17 mouse cellular contexts compared by ENCODE assay signal in genomic region chr3:126227575-126227974, GRCm38 (mm10).
"Had no signal": no experiment of that assay in that cellular context is flagged by ENCODE, and none has a peak within 500 bp of the region (broad histone marks: within the 10 kb centered on the region; RNA-seq: fewer than 3 reads in every experiment).

No protein-coding gene starts in this region.

- H3K9ac ChIP-seq: neural tube, embryonic 12.5 days; neural tube, embryonic 13.5 days; neural tube, embryonic 15.5 days; stomach, embryonic 15.5 days had no signal

- DNase-seq: retina, postnatal 1 day; right cerebral cortex, adult 18-20 months; right cerebral cortex, postnatal 14 days; right cerebral cortex, postnatal 25 days; right cerebral cortex, postnatal 4 days; spleen, adult 18-20 months; thymus, adult 18-20 months; thymus, adult 2 months; thymus, postnatal 14 days; thymus, postnatal 25 days; thymus, postnatal 36 days; thymus, postnatal 4 days had no signal

- H3K27ac ChIP-seq: neural tube, embryonic 12.5 days; neural tube, embryonic 13.5 days; neural tube, embryonic 15.5 days; stomach, embryonic 15.5 days; stomach, postnatal 0 days had no signal

- H3K4me2 ChIP-seq: neural tube, embryonic 12.5 days; neural tube, embryonic 13.5 days; neural tube, embryonic 15.5 days; stomach, embryonic 15.5 days had no signal

- H3K4me3 ChIP-seq: neural tube, embryonic 12.5 days; neural tube, embryonic 13.5 days; neural tube, embryonic 15.5 days; stomach, embryonic 15.5 days had no signal

- H3K9me3 ChIP-seq: neural tube, embryonic 12.5 days; neural tube, embryonic 13.5 days; neural tube, embryonic 15.5 days; stomach, embryonic 15.5 days had no signal

- H3K4me1 ChIP-seq: neural tube, embryonic 12.5 days; neural tube, embryonic 13.5 days; neural tube, embryonic 15.5 days; stomach, embryonic 15.5 days had no signal

- H3K36me3 ChIP-seq: neural tube, embryonic 12.5 days; neural tube, embryonic 13.5 days; neural tube, embryonic 15.5 days; stomach, embryonic 15.5 days had no signal

- H3K27me3 ChIP-seq: neural tube, embryonic 12.5 days; neural tube, embryonic 13.5 days; neural tube, embryonic 15.5 days; stomach, embryonic 15.5 days had no signal
